Mouse (Mus musculus) hindbrain, embryonic 11.5 days (tissue): ENCODE results near the gene Pus7l. TPM values are rescaled to one million over a fixed set of nuclear protein-coding genes. Genes with fewer than 3 reads are reported as not detected.

Experiments
- ATAC-seq: fragments of 200-750 bp; cut with Nextera tagmentation; 2 replicates; pipeline ENCODE4 v1.8.0; 2017; ENCODE audit warnings: mild to moderate bottlenecking, moderate TSS enrichment, moderate library complexity; ENCODE audit not compliant: low FRiP score
- DNase-seq: peaks from one replicate; pipeline ENCODE4 v3.0.0-alpha.2; 2015; ENCODE audit warnings: low spot score
- H3K27ac ChIP-seq: fragments of 300-500 bp; sonication (generic); 2 replicates; pipeline ENCODE4 v1.5.1; 2014; ENCODE audit warnings: mild to moderate bottlenecking, low read depth, low read length
- H3K27me3 ChIP-seq: fragments of 300-500 bp; sonication (generic); 2 replicates; pipeline ENCODE4 v1.6.1; 2014; ENCODE audit warnings: mild to moderate bottlenecking, low read length, moderate library complexity, mixed read lengths; ENCODE audit not compliant: control insufficient read depth, insufficient read depth
- H3K36me3 ChIP-seq: fragments of 300-500 bp; sonication (generic); 2 replicates; pipeline ENCODE4 v1.6.1; 2014; ENCODE audit warnings: mild to moderate bottlenecking, low read length, moderate library complexity, mixed read lengths; ENCODE audit not compliant: control insufficient read depth, insufficient read depth
- H3K4me1 ChIP-seq: fragments of 300-500 bp; sonication (generic); replicated peaks from 2 replicates; pipeline ENCODE4 v1.6.1; 2014; ENCODE audit warnings: low read length, mixed read lengths; ENCODE audit not compliant: control insufficient read depth, insufficient read depth
- H3K4me2 ChIP-seq: fragments of 300-500 bp; sonication (generic); replicated peaks from 2 replicates; pipeline ENCODE4 v1.6.1; 2014; ENCODE audit warnings: mild to moderate bottlenecking, low read depth, low read length
- H3K4me3 ChIP-seq: fragments of 300-500 bp; sonication (generic); 2 replicates; pipeline ENCODE4 v1.5.1; 2014; ENCODE audit warnings: low read depth, low read length
- H3K9ac ChIP-seq: fragments of 300-500 bp; sonication (generic); 2 replicates; pipeline ENCODE4 v1.6.1; 2014; ENCODE audit warnings: low read depth, low read length
- H3K9me3 ChIP-seq: fragments of 300-500 bp; sonication (generic); 2 replicates; pipeline ENCODE4 v1.6.1; 2016; ENCODE audit warnings: low read length; ENCODE audit not compliant: control insufficient read depth
- WGBS: fragments of 180-500 bp; shearing (Covaris S2); extraction: QIAGEN DNeasy Blood & Tissue Kit; methylation state at CpG from one replicate; pipeline ENCODE4 v1.1.7; 2014; 5-methylcytosine and 5-hydroxymethylcytosine counted together
- polyA plus RNA-seq: library from polyadenylated mRNA; unstranded; fragments of >200 nt; fragmentation: Nextera tagmentation; extraction: Ambion mirVana; gene quantifications from 2 replicates; pipeline ENCODE4 v1.2.1, GENCODE M21; 2014

Pus7l gene
- polyA plus RNA-seq, 1 experiment from 2014 or later, result 9.0 TPM

- 88% methylated on average over 5 of the region's 5 CpGs for WGBS
- H3K4me3 ChIP-seq, result no peak overlapping the region
- no peaks in the 10 kb centered on the region for H3K27me3 ChIP-seq
- no peaks in the 10 kb centered on the region for H3K36me3 ChIP-seq
- H3K9me3 ChIP-seq, result no peaks in the 10 kb centered on the region
- ATAC-seq, result no peak
- H3K27ac ChIP-seq, result no peak overlapping the region
- DNase-seq, result no peak
- H3K4me1 ChIP-seq, result no peaks in the 10 kb centered on the region; the same call in 1 of the 2 replicates
- H3K4me2 ChIP-seq, result no peak overlapping the region
- no peak overlapping the region for H3K9ac ChIP-seq
These were observed 67.4 kb downstream of the Pus7l start for GRCm38 (mm10) chr15:94475975-94476374.

Other genes with a start within 250 kb of the Pus7l start
- gene Adamts20, start 78.1 kb downstream of the Pus7l start, polyA plus RNA-seq, result 3.7 and 4.3 TPM in 2 replicates
- gene Irak4, start 96 bp upstream of the Pus7l start, polyA plus RNA-seq, result 2.5 and 3.0 TPM in 2 replicates
- 113 and 115 TPM in 2 replicates for gene Twf1, start 46.3 kb upstream of the Pus7l start, polyA plus RNA-seq
- gene Tmem117, start 85.7 kb upstream of the Pus7l start, polyA plus RNA-seq, result 2.0 and 3.3 TPM in 2 replicates